Mouse (Mus musculus): ENCODE data around the gene BC052040. TPM values are rescaled to one million over a fixed set of nuclear protein-coding genes. Genes with fewer than 3 reads are reported as not detected.

BC052040 gene
- polyA plus RNA-seq, 1 experiment: 2.9 TPM

DNA sequence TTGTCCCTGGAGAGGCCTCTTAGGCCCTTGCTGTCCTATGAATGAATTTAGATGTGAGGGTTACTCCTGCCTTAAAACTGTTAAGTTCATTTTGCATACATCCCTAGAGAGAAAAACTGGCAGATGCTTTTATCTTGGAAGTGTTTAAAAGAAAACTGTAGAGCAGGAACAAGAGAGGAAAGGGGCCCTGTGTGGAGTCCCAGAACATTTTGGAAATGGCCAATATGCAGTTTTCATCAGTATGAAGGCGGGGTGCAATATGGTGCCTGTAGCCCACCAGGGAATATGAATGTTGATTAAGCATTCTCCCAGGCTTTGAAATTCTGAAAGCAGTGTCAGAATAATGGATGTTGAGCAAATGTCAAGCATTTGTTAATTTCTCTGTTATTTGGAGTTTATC lies 19.8 kb downstream of the BC052040 start:
- DNase-seq (ENCODE audit: low read depth): no peak

DNA sequence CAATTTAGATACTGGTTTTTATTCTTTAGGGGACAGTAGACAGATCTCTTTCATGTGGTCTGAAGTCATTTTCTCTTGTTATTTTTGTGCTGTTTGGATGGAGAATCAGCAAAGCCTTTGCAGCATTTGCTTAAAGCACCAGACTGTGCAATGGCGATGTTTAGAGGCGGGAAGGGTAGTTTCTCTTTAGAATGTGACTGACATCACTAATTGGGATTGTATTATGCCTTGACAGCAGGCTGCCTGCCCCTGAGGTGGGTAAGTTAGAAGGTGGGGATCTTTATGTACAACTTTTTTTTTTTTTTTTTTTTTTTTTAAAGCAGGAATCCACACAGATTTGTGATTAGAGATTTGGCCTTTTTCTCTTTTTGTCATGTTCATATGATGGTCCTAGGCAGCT lies 20.6 kb downstream of the BC052040 start:
- DNase-seq (ENCODE audit: low read depth): no peak

DNA sequence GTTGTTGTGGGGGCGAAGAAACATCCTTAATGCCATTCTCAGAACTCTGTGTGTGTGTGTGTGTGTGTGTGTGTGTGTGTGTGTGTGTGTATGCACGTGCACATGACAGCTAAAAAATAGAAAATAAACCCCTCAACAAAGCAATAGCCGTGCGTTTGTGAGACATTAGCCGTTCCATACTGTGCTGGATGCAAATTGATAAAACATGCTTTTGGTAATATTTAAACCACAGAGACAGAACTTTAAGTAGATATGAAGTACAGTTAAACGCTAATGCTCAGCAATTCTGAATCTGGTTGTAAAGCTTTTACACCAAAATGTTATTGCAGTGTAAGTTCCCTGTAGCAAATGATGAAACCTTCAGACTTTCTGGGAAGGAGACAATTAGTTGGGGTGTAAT lies 22.6 kb downstream of the BC052040 start:
- no peak for DNase-seq (ENCODE audit: low read depth)

GRCm38 (mm10) chr2:115605829-115606336 lies 24.4 kb downstream of the BC052040 start:
- DNase-seq (ENCODE audit: low read depth): no peak

DNA sequence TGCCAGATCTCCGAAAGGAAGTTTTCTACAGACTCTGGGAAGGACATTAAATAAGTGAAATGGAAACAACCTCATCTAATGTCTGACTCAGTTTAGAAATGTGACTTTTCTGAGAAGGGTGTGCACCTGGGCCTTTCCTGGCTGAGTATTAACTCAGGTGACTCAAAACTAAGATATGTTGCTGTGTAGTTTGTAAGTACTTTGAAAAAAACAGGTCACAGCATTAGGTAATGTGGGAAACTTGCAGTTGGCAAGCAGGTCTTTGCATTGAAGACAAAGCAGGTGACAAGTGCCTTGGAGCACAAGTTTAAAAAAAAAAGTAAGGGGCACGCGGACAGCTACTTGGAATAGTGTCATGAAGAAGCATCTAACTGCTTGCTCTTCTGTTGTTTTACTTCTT lies 27.5 kb downstream of the BC052040 start:
- no peak for DNase-seq (ENCODE audit: low read depth)

- no peak for DNase-seq (ENCODE audit: low read depth)
Measured at GRCm38 (mm10) chr2:115610092-115610491, 28.6 kb downstream of the BC052040 start.

DNA sequence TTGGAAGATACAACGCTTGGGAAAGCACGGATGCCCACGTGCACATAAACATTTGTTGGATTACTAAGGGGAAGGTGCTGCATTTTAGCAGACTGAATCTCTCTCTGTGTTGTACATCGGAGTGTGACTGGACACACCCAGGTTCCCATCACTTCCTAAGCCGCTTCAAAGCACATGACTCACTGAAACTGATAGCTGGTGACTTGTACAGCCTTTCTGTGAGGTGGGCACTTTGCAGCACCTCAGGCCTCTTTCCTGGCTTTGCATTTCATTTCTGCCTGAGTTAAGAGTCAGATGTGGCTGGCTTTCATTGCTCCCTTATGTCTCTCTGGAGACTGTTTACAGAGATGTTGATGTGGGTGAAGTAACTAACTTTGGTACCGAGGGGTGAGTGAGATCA lies 29.0 kb downstream of the BC052040 start:
- no peak for DNase-seq (ENCODE audit: low read depth)

DNA sequence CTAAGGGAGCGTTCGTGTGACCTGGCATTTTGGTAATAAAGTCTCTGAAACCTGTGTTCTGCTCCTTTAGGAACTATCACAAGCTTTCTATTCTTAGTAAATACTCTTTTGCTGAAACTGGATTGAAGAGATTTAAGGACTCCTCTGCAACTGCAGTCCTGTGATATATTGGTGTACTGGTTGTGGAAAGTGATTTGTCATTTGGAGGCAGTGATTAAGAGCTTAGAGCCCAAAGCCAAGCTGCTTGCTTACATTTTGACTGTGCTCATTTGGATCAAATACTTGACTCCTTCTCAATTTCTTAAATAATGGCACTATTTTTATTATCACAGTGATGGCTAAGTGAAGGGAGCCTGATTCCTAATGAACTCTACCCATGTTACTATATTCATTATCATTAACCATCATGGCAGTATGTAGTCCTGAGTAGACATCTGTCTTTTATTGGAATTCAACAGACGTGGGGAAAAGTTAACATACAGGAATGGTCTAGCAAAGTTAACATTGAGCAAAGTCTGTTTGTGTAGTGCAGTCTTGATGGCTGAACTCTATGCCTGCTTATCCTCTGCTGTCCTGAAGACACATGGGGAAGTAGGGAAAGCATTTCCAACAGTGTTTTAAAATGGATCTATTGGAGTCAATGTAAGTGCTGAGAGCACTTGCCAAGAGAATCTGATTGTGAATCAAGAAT lies 32.5 kb downstream of the BC052040 start:
- no peak for DNase-seq (ENCODE audit: low read depth)

DNA sequence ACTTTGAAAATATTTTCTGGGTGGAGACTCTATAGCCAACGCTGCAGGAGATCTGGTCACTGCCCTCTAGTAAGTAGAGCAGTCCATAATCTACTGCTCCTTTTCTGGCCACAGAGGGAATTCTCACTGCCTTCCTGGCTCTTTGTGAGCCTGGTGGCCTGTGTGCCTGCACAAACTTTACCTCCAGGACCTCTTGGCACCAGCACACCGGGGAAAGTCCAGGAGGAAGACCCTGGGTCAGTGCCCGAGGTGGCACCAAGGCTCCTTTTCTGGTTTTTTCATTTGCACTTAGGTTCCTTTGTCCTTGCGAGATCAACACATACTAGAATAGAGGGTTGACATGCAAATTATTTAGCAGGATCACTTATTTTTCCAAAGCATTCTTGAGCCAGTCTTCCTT lies 47.0 kb downstream of the BC052040 start:
- no peak for DNase-seq (ENCODE audit: low read depth)

GRCm38 (mm10) chr2:115631031-115631434 lies 49.5 kb downstream of the BC052040 start:
- no peak for DNase-seq (ENCODE audit: low read depth)

- no peak for DNase-seq (ENCODE audit: low read depth)
Measured at GRCm38 (mm10) chr2:115631826-115632225, 50.3 kb downstream of the BC052040 start.

DNA sequence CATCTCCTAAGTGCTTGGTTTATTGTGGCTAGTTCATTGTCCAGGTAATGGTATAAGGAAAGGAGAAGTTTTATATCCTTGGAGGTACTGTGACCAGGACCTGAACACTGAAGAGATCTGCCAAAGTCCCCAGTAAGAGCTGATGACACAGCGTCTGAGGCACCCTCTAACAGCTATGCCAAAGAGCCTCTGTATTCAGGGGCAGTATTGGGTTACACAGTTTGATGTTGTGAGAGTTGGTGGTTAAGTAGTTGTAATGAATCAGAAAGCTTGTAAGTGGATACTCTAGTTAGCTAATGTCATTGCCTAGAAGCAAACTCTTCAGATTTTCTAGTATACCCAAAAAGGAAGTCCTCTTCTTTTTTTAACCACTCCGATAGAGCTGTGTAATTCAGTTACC lies 68.7 kb downstream of the BC052040 start:
- DNase-seq (ENCODE audit: low read depth): no peak

- no peak for DNase-seq (ENCODE audit: low read depth)
Measured at GRCm38 (mm10) chr2:115659712-115660111, 78.2 kb downstream of the BC052040 start.

- DNase-seq (ENCODE audit: low read depth): no peak
Measured at GRCm38 (mm10) chr2:115660213-115661120, 79.0 kb downstream of the BC052040 start.

- DNase-seq (ENCODE audit: low read depth): no peak
Measured at GRCm38 (mm10) chr2:115667516-115667915, 86.0 kb downstream of the BC052040 start.

DNA sequence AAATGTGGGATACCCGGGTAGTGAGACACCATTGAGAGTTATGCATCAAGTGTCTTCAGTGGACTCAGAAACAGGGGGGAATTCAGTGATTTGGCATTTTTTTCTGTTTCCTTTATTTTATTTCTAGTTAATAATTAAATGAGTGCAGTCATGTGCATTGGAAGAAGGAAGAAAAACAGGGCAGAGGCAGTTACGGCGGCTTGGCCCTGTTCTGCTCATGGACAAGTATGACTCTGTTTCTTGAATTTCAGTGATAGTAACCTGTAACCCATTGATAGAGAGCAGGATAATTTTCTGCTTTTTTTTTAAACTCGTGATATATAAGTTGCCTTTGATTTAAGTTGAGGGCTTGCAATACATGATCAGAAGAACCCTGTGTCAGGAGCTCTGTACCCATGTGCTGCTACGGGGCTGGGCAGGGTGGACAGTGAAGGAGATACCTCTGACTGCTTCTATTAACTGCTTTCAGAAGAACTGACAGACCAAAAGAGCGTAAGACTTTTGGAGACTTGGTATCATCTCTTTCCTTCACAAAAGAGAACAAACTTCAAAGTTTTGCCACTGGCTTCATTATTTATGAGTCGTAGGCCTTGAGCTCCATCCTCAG lies 91.6 kb downstream of the BC052040 start:
- no peak for DNase-seq (ENCODE audit: low read depth)

- DNase-seq (ENCODE audit: low read depth): no peak
Measured at GRCm38 (mm10) chr2:115678786-115679185, 97.3 kb downstream of the BC052040 start.

DNA sequence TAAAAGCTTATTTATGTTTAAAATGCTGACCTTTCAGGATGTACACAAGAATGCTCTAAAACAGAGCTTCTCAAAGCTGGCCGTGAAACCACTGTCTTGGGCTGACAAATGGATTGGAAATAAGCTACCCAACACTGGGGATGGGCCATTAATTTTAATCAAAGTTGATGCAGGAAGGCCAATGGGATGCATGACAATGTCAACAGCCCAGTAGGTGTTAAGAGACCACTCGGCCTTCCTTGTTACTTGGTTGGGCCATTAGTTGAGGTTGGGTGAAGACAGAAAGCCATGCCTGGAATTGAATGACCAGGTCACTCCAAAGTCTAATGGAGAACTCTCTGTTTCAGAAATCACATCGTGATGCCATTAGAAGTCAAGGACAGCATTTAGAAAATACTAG lies 103.7 kb downstream of the BC052040 start:
- DNase-seq (ENCODE audit: low read depth): no peak

DNA sequence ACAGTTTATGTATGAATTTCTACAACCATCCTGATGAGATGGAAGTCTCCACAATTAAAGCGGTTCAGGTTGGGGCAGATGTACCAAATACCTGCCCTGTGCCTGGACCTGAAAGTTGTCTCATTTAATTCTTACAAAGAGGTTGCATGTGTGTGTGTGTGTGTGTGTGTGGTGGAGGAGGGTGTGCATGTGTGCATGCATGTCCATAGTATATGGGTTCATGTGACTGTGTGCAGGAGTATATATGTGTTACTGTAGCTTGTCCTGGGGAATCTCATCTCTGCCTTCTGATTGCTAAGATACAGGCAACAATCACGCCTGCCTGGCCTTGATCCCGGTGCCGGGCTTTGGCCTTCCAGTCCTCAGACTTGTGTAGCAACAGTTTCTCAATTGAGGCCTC lies 106.1 kb downstream of the BC052040 start:
- no peak for DNase-seq (ENCODE audit: low read depth)

DNA sequence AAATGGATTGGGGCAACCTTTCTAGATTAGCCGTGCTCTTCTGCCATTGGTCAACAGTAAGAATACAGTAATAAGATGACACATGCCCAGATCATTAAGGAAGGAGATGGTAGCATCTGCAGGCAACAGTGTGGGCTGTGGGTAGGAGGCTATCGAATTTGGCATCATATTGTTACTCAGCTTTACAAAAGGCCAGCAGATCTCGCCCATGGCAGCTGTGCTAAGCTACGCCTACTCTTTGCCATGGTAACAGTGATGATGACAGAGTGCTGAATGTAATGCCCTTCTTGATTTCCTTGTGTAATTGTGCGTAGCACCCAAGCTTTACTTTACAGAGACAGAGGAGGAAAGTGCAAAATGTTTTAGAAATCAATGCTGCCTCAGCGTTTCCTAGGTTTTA lies 106.8 kb downstream of the BC052040 start:
- peak; percentile 79 for DNase-seq (ENCODE audit: low read depth)

DNA sequence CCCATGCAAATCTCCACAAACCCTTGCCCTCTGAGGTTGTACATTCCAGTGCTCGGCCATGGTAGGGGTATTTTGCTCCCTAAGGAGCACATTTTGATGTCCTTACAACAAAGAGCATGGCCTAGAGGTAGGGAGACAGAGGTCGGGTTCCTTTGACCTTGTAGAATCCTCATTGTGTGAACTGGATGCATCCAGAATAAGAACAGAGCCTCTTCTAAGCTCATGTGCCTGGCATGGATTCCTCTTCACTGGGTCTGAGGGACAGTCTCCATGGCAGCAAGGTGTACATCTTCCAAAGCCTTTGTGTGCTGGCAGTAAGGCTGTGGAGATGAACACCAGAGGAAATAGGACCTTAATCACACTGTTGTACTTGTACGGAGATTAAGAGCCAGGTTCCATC lies 112.3 kb downstream of the BC052040 start:
- DNase-seq (ENCODE audit: low read depth): no peak

- DNase-seq (ENCODE audit: low read depth): no peak
Measured at GRCm38 (mm10) chr2:115694386-115694785, 112.9 kb downstream of the BC052040 start.

- DNase-seq (ENCODE audit: low read depth): no peak
Measured at GRCm38 (mm10) chr2:115699032-115699431, 117.5 kb downstream of the BC052040 start.
